Mouse (Mus musculus) liver, embryonic 14.5 days (tissue): ENCODE measurements around the gene Dll3.

ENCODE experiments used
- CTCF ChIP-seq: IDR thresholded peaks from 2 replicates; pipeline ENCODE4 v1.5.1; 2016; ENCODE audit warnings: antibody characterized with exemption, low read depth, control low read depth
- EP300 ChIP-seq: IDR thresholded peaks from 2 replicates; pipeline ENCODE4 v1.6.1; 2016; ENCODE audit warnings: antibody characterized with exemption, low read depth

GRCm38 (mm10) chr7:28335471-28335870 is 33.4 kb upstream of the Dll3 start:
- no peak for TF ChIP-seq EP300
- TF ChIP-seq CTCF = no peak
